Mouse (Mus musculus) kidney, adult 2 months (tissue): Measurements from ENCODE around the gene Dcaf8.

ENCODE experiments used
- CTCF ChIP-seq: fragments of 200-500 bp; conservative IDR thresholded peaks from 2 replicates; pipeline ENCODE4 v1.5.1; 2011; ENCODE audit warnings: low read depth, mild to moderate bottlenecking, control low read depth, low read length, moderate library complexity, mixed read lengths; ENCODE audit not compliant: insufficient read depth, insufficient read length
- POLR2A ChIP-seq: fragments of 200-500 bp; IDR thresholded peaks from one replicate; pipeline ENCODE4 v1.6.1; 2011; ENCODE audit warnings: low read depth, low read length, control low read depth

DNA sequence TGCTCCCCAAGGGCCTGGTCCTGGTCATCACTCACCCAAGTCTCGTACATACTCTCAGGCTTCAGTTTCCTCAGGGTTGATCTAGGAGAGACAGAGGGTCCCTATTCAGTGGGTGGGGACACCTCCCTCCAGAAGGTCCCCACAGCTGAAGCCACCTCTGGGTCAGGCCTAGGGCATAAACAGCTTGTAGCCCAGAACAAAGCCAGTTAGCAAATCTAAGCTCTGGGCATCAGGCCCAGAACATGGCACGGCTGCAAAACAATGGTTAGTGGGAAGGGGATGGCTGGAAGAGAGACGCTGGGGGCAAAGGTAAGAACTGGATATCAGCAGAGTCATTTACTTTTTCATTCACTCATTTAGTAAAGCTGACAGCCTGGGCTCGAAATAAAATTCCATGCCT lies 65.9 kb downstream of the Dcaf8 start:
- no peak for TF ChIP-seq CTCF
- no peak for TF ChIP-seq POLR2A
